Mouse (Mus musculus) myocyte (in vitro differentiated cells): ENCODE measurements around the gene Ednrb. TPM values are rescaled to one million over a fixed set of nuclear protein-coding genes. Genes with fewer than 3 reads are reported as not detected.

Experiments used
- H3K27me3 ChIP-seq: one replicate; pipeline ENCODE4 v1.6.1; 2011; ENCODE audit not compliant: control insufficient read depth, insufficient read depth, insufficient read length
- H3K36me3 ChIP-seq: one replicate; pipeline ENCODE4 v1.6.1; 2011; ENCODE audit not compliant: control insufficient read depth, insufficient read depth
- H3K4me2 ChIP-seq: one replicate; pipeline ENCODE4 v1.6.1; 2011; ENCODE audit warnings: low read depth, control low read depth
- H3K4me3 ChIP-seq: one replicate; pipeline ENCODE4 v1.5.1; 2011; ENCODE audit warnings: mild to moderate bottlenecking, control low read depth, moderate library complexity
- H3K79me2 ChIP-seq: one replicate; pipeline ENCODE4 v1.6.1; 2011; ENCODE audit not compliant: control insufficient read depth, insufficient read depth
- H3ac ChIP-seq: one replicate; pipeline ENCODE4 v1.6.1; 2011; ENCODE audit not compliant: control insufficient read depth, insufficient read length
- CEBPB ChIP-seq: IDR thresholded peaks from 2 replicates; pipeline ENCODE4 v1.6.1; 2011; ENCODE audit warnings: mild to moderate bottlenecking, moderate library complexity; ENCODE audit not compliant: poor library complexity, insufficient read depth, severe bottlenecking
- E2F4 ChIP-seq: IDR thresholded peaks from one replicate; pipeline ENCODE4 v1.6.1; 2011; ENCODE audit warnings: mild to moderate bottlenecking, control low read depth, moderate library complexity; ENCODE audit not compliant: insufficient read depth
- MAX ChIP-seq: IDR thresholded peaks from one replicate; pipeline ENCODE4 v1.6.1; 2011; ENCODE audit warnings: low read depth, mild to moderate bottlenecking, control low read depth
- MYOD1 ChIP-seq, 3 experiments: IDR thresholded peaks; one replicate each; pipeline ENCODE4 v1.6.1; 2011; ENCODE audit warnings: control low read depth in 2 of 3, low read depth in 2 of 3, mild to moderate bottlenecking in 2 of 3, moderate library complexity in 1 of 3; ENCODE audit not compliant: insufficient read length in 2 of 3, control insufficient read depth in 1 of 3
- MYOG ChIP-seq, 3 experiments: IDR thresholded peaks; one replicate each; pipeline ENCODE4 v1.6.1; 2011; ENCODE audit warnings: control low read depth in 2 of 3, low read depth in 2 of 3, mild to moderate bottlenecking in 2 of 3; ENCODE audit not compliant: insufficient read length in 2 of 3, control insufficient read depth in 1 of 3, insufficient read depth in 1 of 3
- POLR2A ChIP-seq: IDR thresholded peaks from one replicate; pipeline ENCODE4 v1.6.1; 2011; ENCODE audit warnings: low read depth, mild to moderate bottlenecking, control low read depth, moderate library complexity; ENCODE audit not compliant: insufficient read length
- POLR2AphosphoS2 ChIP-seq: IDR thresholded peaks from one replicate; pipeline ENCODE4 v1.6.1; 2011; ENCODE audit warnings: low read depth, control low read depth; ENCODE audit not compliant: insufficient read length
- REST ChIP-seq: IDR thresholded peaks from one replicate; pipeline ENCODE4 v1.6.1; 2011; ENCODE audit warnings: mild to moderate bottlenecking, control low read depth, moderate library complexity; ENCODE audit not compliant: insufficient read depth, insufficient read length
- SRF ChIP-seq: IDR thresholded peaks from one replicate; pipeline ENCODE4 v1.6.1; 2011; ENCODE audit warnings: low read depth; ENCODE audit not compliant: control insufficient read depth, insufficient read length
- TCF12 ChIP-seq: IDR thresholded peaks from one replicate; pipeline ENCODE4 v1.6.1; 2011; ENCODE audit warnings: mild to moderate bottlenecking, control low read depth; ENCODE audit not compliant: poor library complexity, insufficient read depth, severe bottlenecking
- TCF3 ChIP-seq: IDR thresholded peaks from one replicate; pipeline ENCODE4 v1.6.1; 2011; ENCODE audit warnings: low read depth, control low read depth; ENCODE audit not compliant: insufficient read length
- USF1 ChIP-seq: IDR thresholded peaks from one replicate; pipeline ENCODE4 v1.6.1; 2011; ENCODE audit warnings: low read depth, mild to moderate bottlenecking, control low read depth, moderate library complexity
- polyA plus RNA-seq: library from polyadenylated mRNA; unstranded; fragments of >200 nt; fragmentation: generic; extraction: Trizol; gene quantifications from one replicate; pipeline ENCODE4 v1.2.1, GENCODE M21; 2012; ENCODE audit warnings: missing spikeins

The Ednrb gene
- polyA plus RNA-seq, 1 experiment, result not detected

DNA sequence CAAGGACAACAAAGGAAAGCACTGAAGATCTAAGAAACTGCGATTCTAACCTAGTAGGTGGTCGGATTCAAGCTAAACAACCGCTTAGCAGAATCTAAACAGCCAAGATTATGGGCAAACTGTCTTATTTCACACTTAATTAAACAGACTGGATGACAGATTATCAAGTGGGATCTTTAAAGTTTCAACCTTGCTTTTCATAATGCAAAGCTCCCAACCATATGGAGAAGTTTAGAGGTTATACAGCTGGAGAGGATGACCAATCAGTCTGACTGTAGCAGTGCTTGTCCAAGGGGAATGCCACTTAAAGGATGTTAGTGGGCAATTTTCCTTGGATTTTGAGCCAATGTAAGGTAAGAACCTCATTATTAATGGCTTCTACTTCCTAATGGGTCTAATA is 38.7 kb upstream of the Ednrb start:
- H3K79me2 ChIP-seq, result no peaks in the 10 kb centered on the region
- no peaks in the 10 kb centered on the region for H3K27me3 ChIP-seq
- TF ChIP-seq CEBPB (no peak), MYOD1 (IDR thresholded peaks at IDR 0.05; ENCODE audit: control insufficient read depth in 1 of 3, insufficient read length in 2 of 3, low read depth in 2 of 3) (no peak), TCF3 (no peak), POLR2A (no peak), USF1 (no peak), E2F4 (no peak), POLR2AphosphoS2 (no peak), SRF (no peak), MYOG (IDR thresholded peaks at IDR 0.05; ENCODE audit: control insufficient read depth in 1 of 3, insufficient read depth in 1 of 3, insufficient read length in 2 of 3, low read depth in 2 of 3) (no peak), MAX (no peak)
- no peak overlapping the region for H3K4me2 ChIP-seq
- H3K4me3 ChIP-seq, result no peak overlapping the region
- no peak overlapping the region for H3ac ChIP-seq
- H3K36me3 ChIP-seq, result no peaks in the 10 kb centered on the region

DNA sequence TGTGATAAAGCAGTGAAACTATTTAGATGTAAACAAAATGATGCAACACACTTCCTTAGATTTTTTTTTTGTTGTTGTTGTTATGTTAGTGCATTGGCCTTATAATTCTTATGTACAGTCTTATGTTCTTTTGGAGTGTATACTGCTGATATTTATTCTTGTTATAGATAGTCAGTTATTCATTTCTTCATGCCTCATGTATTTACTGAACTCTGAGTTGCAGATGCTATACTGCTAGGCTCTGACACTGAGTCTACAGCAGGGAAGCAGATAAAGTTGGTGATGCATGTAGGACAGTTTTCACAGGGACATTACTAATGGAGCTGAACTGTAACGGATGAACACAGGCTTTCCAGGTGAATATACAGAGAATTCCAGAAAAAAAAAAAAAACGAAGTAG is 32.9 kb upstream of the Ednrb start:
- H3ac ChIP-seq, result no peak overlapping the region
- no peak overlapping the region for H3K4me2 ChIP-seq
- H3K27me3 ChIP-seq, result no peaks in the 10 kb centered on the region
- no peaks in the 10 kb centered on the region for H3K36me3 ChIP-seq
- no peak overlapping the region for H3K4me3 ChIP-seq
- TF ChIP-seq MAX (no peak), REST (no peak), MYOD1 (IDR thresholded peaks at IDR 0.05; ENCODE audit: control insufficient read depth in 1 of 3, insufficient read length in 2 of 3, low read depth in 2 of 3) (no peak), USF1 (no peak), POLR2A (no peak), POLR2AphosphoS2 (no peak), MYOG (IDR thresholded peaks at IDR 0.05; ENCODE audit: control insufficient read depth in 1 of 3, insufficient read depth in 1 of 3, insufficient read length in 2 of 3, low read depth in 2 of 3) (no peak), TCF12 (no peak), SRF (no peak), TCF3 (no peak), E2F4 (no peak), CEBPB (no peak)
- no peaks in the 10 kb centered on the region for H3K79me2 ChIP-seq

DNA sequence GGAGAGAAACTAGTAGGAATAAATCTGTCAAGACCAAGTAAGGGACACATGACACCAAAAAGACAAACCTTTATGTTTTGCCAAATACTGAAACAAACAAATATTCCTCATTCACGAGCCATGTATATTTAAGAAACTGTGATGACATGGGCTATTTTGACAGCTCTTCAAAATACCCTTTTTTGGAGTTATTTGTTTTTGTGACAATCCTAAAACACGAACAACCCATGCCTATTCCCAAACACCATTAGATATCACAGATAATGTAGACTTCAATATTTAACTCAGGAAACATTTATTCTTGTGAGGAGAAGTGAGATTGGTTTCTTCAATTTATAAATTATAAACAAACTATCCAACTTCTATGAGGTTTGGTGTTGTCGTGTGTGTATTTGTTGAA is 32.4 kb upstream of the Ednrb start:
- H3K4me3 ChIP-seq, result no peak overlapping the region
- H3ac ChIP-seq, result no peak overlapping the region
- no peaks in the 10 kb centered on the region for H3K27me3 ChIP-seq
- TF ChIP-seq MYOD1 (IDR thresholded peaks at IDR 0.05; ENCODE audit: control insufficient read depth in 1 of 3, insufficient read length in 2 of 3, low read depth in 2 of 3), result no peak
- no peak for TF ChIP-seq TCF12
- no peaks in the 10 kb centered on the region for H3K79me2 ChIP-seq
- no peak overlapping the region for H3K4me2 ChIP-seq
- no peaks in the 10 kb centered on the region for H3K36me3 ChIP-seq

DNA sequence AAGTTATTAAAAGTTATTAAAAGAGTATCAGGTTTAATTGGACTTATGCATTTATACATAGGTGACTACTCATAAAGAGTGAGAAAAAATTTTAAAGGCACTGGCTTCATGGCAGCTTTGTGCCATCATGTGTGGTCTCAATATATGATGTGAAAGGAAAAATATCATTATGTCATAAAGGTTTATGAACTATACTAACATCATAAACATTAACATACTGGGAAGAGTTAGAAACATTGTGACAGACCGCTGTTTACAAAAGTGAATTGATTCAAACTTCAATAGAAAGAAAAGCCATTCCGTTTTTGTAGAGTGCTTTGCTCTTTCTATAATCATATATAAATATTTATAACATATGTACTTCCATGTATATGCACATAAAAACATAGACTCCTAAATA is 22.4 kb upstream of the Ednrb start:
- TF ChIP-seq REST (no peak), MYOD1 (IDR thresholded peaks at IDR 0.05; ENCODE audit: control insufficient read depth in 1 of 3, insufficient read length in 2 of 3, low read depth in 2 of 3) (no peak), USF1 (no peak), TCF3 (no peak), MAX (no peak), POLR2A (no peak), MYOG (IDR thresholded peaks at IDR 0.05; ENCODE audit: control insufficient read depth in 1 of 3, insufficient read depth in 1 of 3, insufficient read length in 2 of 3, low read depth in 2 of 3) (no peak), POLR2AphosphoS2 (no peak), TCF12 (no peak), CEBPB (no peak), SRF (no peak)
- Histone ChIP-seq H3K4me3 (no peak overlapping the region), H3ac (no peak overlapping the region), H3K79me2 (no peaks in the 10 kb centered on the region), H3K36me3 (no peaks in the 10 kb centered on the region), H3K27me3 (no peaks in the 10 kb centered on the region), H3K4me2 (no peak overlapping the region)

DNA sequence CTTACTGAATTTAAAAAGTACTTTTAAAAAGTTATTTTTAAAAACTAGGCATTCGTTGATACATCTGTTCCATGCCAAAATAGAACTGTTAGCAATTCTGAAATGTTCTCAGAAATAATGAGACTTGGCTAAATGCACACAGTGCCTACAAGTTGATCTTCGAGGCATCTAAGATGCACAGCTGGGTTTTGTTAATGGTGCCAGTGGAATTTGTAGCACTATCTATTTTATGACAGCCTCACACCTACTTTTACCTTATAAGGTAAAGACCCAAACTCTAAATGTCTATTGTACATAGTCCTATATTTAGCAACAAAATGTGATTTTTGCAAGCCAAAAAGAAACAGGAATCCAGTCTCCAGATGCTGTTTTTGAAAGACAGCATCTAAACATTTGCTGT is 21.0 kb upstream of the Ednrb start:
- Histone ChIP-seq H3K27me3 (no peaks in the 10 kb centered on the region), H3K4me3 (no peak overlapping the region), H3K4me2 (no peak overlapping the region), H3K79me2 (no peaks in the 10 kb centered on the region), H3K36me3 (no peaks in the 10 kb centered on the region), H3ac (no peak overlapping the region)
- no peak for TF ChIP-seq MAX
